Mouse (Mus musculus) right cerebral cortex, adult 2 months (tissue): ENCODE results near the gene Polr3b.

ENCODE experiments used
- DNase-seq, 2 experiments: peaks; one replicate each; pipeline ENCODE4 v3.0.0; 2021 to 2022; ENCODE audit warnings: low spot score in 2 of 2

Gene Polr3b

DNA sequence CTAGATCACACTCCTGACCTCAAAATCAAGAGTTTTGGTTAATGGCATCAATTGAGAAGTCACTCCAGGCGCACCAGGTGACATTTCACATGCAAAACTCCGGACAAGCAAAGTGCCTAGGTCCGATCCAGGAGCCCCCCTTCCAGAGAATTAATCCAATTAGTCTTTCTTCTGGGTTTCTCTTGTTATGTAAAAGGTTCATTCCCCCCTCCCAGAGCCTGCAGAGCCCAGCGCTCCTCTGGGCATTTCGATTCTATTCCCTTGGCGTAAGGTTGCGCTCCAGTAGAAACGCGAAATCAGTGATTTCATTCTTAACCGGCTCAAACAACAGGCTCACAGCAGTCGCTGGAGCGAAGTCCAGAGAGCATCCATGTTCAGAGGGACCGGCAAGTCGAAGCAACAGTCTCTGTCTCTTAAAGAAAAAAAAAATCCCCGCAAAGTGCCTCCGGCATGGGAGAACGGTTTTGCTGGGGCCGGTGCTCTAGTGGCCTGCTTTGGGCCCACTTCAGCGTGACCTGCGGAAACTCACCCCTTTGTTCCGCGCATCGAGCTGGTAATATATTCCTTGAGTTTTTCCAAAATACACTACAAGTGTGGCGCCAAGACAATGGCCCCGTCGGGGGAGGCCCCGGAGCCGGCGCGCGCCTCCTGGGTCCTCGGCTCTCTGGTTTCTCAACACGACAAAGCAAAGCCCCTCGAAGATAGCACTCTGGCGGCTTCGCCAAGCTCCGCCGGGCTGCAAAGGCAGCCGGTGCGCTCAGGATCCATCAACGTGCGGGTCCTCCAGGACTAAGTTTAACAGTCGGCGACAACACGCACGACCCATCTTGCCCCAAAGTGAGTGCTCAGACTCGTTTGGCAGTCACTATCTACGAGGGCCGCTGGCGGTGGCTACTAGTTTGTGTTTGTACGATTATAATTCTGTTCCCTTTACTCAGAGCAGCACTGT, 136.7 kb downstream of the Polr3b start:
- DNase-seq = no peak

DNA sequence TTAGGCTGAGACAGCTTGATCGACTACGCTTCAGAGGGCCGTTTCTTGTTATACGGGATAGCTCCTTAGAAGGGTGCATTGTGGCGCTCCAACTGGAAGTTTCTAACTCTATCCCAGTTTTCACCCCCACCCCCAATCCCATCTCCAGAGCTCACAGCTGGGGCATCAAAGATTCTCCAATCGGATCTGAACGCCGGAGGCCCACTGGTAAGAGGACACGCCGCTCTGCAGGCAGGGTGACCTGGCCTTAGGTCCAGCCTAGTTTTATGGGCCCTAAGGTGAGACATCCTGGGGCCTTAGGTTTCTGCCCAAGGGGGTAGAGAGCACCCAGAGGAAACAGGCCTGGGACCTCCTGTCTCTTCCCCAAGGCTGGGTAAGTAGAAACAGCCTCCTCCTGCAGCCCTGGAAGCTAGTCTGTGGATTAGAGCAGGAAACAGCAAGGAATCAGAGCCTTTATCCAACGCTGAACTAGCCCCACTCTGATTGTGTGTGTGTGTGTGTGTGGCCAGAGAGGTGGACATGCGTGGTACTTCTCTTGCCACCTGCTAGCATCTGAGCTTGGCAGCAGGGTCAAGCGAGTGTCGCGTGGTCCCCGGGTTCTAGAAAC, 137.5 kb downstream of the Polr3b start:
- no peak for DNase-seq

GRCm38 (mm10) chr10:84760118-84761111, 138.3 kb downstream of the Polr3b start:
- DNase-seq = peak in 1 of 2 experiments; percentile 19

DNA sequence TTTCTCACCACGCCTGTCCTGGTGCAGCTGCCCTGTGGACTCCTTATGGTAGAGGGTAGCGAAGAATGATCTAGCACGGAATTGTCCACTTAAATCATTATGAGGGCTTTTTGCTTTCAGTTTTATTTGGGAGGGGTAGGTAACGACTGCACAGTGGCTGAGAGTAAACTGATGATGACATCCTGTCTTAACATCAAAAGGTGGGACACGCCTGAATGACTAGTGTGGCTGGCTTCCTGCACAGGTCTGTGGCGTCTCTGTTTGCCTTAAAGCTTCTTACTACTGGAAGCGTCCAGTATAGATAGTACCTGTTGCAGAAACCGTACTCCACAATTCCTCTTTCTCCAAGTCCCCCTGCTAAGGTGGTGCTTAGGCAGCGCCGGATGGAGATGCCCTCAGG, 146.7 kb downstream of the Polr3b start:
- no peak for DNase-seq

- DNase-seq = peak in 1 of 2 experiments; percentile 55
Measured at GRCm38 (mm10) chr10:84772380-84773130, 150.5 kb downstream of the Polr3b start.

DNA sequence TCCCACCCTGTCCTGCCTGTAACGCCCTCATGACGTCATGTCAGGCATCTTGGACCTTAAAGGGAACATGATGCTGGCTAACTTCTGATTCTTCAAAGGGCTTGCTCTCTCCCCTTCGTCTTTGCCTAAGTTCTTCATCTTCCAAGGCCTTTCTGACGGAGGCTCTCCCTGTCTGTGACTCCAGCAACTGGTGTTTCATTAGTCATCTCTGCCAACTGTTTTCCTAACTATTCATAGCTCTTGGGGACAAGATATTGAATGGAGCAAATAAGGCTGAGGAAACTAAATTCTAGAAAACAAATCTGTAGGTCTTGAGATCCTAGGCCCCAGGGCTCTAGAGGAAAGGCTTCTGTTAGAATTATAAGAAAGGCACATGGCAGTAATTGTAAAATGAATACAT, 151.8 kb downstream of the Polr3b start:
- no peak for DNase-seq

DNA sequence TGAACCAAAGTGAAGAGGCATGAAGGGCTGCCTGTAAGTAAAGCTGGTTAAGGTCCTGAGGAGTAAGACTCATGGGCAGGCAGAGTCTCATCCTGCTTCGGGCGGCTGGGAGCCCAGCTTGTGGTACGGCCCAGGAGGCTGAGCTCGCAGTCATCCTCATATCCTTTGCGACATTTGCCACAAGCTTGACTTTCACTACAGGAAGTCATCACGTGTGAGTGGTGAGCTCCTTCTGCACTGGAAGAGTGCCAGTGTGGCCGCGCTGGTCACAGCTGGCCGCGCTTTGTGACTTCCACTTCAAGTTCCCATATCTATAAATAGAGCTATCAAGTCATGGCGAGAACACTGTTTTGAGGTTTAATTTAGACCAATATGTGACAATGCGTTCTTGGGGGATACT, 152.5 kb downstream of the Polr3b start:
- DNase-seq = peak in 1 of 2 experiments; percentile 15
